Mouse (Mus musculus) lung, adult 18-20 months (tissue): ENCODE measurements around the gene Obox6.

Experiments used
- DNase-seq, 2 experiments: peaks; one replicate each; pipeline ENCODE4 v3.0.0; 2022; ENCODE audit warnings: mixed read lengths in 2 of 2

Gene Obox6

GRCm38 (mm10) chr7:15839578-15839977 is at the start of gene Obox6:
Gene Obox6, minus strand, starts transcription at chr7:15839678.
- DNase-seq = no peak

- DNase-seq = no peak
Measured at GRCm38 (mm10) chr7:15884127-15884526, 44.6 kb upstream of the Obox6 start.

- DNase-seq = no peak
Measured at GRCm38 (mm10) chr7:15882317-15882716, 42.8 kb upstream of the Obox6 start, which contains the start of gene Crxos. Gene Crxos, plus strand, starts transcription at chr7:15882617.

GRCm38 (mm10) chr7:15881831-15882230 is 42.4 kb upstream of the Obox6 start:
- no peak for DNase-seq

- DNase-seq = no peak
Measured at GRCm38 (mm10) chr7:15881388-15881787, 41.9 kb upstream of the Obox6 start.

- DNase-seq = no peak
Measured at GRCm38 (mm10) chr7:15879756-15880155, 40.3 kb upstream of the Obox6 start, which contains the start of gene Crx. Gene Crx, minus strand, starts transcription at chr7:15879968.

- DNase-seq = no peak
Measured at GRCm38 (mm10) chr7:15864104-15864503, 24.6 kb upstream of the Obox6 start.

GRCm38 (mm10) chr7:15859657-15860056 is 20.2 kb upstream of the Obox6 start:
- DNase-seq = no peak
